Mouse (Mus musculus): ENCODE measurements around the gene Kazn.

Kazn gene

DNA sequence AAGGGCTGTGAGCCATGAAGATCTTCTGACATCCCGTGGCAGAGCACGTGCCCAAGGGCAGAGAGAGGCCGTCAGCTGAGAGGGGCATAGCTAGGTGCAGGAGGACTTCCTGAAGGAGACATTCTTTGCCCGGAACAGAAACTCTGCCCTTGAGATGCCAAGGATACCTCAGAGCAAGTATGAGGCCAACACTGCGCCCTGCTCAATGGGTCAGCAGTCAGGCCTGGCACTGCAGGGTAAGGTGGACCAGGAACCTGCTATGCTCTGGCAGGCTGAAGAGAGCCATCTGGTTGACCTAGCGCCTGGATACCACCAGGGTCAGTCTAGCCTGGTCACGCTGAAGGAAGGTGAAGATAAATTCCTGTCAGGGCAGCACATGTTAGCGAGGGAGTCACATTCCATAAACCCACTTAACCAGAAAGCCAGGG, 46.0 kb downstream of the Kazn start:
- DNase-seq (ENCODE audit: low spot score in 2 of 2) = no peak

DNA sequence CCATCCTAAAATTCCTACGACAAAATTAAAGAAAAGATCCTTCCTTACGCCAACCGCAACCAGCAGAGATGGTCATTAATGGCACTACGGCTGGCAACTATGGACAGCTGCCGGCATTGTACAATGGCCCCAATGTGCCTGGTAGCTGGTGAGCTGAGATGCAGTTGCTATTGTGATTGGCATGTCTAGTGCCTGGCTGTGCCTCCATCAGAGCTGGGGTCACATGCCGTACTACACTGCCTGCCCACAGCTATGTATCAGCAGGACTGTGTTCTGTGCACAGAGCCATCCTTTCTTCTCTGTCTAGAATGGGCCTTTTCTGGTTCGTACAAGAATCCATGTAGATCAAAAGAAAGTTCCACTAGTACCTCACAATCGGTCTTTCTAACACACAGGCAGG, 49.2 kb downstream of the Kazn start:
- DNase-seq (ENCODE audit: low spot score in 2 of 2) = no peak

DNA sequence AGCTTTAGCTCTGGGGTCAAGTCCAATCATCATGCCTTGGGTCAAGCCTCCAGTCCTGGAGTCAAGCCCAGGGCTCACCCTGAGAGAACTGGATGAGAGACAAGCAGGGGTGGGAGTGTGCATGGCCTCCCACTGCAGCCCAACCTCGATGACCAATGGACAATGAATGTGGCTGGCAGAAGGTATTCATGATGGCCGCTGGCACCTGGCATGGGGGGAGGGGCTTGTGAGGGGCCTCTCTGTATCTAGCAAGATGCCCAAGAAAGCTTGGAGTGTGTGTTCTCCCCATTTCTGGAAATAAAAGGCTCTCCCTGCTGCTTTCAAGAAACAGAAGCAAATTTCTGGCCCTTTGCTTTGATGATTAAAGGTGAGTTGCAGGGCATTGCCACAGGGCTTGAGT, 50.7 kb downstream of the Kazn start:
- no peak for DNase-seq (ENCODE audit: low spot score in 2 of 2)

DNA sequence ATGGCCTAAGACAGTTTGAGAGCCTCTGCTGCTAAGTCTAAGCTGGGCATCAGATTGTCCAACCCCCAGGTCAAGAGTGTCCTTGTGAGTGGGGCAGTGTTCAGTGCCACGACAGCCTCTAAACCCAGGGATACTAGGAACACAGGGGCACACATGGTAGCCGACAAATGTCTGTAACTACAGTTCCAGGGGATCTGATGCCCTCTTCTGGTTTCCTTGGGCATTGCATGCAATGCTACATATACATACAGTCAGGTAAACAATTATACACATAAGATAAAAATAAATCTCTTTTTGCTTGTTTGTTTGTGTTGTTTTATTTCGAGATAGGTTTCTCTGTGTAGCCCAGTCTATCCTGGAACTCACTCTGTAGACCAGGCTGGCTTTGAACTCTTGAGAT, 53.0 kb downstream of the Kazn start:
- DNase-seq (ENCODE audit: low spot score in 2 of 2) = no peak

DNA sequence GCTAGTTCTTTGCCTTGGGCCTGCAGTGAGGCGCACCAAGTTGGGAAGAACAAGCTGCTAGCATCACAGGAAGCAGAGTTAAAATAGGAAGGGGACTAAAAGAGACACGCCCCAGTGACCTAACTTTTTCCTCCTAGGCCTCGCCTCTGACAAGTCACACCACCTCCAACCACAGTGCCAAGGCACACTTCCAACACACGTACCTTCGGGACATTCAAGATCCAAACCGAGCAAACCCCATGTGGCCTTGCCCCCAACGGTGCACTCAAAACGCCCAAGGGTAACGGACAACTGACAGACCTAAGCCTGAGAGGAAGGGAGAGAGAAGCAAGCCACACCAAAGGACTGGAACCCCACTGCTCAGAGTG, 53.7 kb downstream of the Kazn start:
- DNase-seq (ENCODE audit: low spot score in 2 of 2) = no peak

DNA sequence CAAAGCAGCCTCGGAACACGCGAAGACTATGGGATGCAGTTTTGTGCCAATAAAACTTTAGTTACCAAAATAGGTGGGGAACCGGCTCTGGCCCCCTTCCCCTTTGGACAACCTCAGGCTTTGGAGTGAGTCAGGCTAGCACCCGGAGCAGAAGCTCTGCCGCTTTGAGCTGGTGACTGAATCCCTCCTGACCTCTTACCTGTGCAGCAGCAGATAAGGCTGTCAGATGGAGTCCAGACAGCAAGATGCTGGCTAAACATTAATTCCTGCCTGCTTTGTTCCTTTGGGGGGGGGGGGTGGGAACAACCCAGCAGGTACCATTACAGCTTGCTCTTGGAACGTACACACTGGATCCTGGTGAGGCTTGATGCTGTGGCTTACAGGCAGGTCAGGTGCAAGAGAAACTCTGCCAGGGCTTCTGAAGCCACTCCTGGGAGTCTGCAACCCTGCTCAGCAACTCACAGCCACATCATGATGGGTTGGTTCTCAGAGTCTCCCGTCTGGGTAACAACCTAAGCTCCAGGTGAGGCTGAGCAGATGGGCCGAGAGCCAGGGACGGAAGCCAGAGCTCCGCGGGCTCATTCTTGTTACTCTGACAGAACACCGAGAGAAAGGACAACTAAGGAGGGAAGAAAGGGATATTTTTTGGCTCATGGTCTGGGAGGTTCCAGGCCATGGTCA, 54.2 kb downstream of the Kazn start:
- DNase-seq (ENCODE audit: low spot score in 2 of 2) = peak in 1 of 2 experiments; percentile 17

DNA sequence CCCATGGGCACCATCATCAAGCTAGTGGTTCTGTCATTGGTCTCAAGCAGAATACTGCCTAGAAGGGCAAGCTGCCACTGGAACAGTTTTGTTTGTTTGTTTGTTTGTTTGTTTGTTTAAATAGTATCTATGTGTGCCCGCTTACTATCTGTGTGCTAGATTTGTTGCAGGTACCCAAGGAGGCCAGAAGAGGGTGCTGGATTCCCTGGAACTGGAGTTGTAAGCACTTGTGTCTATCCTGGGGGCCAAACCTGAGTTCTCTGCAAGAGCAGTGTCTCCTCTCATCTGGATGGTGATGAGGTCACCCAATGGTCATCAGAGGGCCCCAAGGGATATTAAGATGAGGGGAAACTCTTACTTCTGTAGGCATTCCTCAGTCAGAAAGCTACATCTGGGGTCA, 55.6 kb downstream of the Kazn start:
- DNase-seq (ENCODE audit: low spot score in 2 of 2) = no peak

DNA sequence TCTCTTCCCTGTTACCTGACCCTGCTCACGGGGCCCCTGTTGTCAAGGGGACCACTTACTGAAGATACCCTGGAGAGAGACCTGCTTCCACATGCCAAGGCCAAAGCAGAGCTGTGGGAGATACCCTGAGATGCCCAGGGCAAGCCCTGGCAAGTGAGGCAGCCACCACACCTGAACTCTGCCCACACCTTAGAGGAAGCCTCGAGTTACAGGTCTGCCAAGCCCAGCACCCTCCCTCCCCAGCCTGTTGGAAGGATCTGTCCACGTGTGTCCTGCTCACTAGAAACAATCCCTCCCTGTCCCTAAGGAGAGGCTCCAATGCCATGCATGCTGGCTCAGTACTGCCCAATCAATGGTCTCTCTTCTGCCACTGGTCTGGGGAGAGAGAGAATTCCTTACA, 56.2 kb downstream of the Kazn start:
- peak; percentile 43 to 59 for DNase-seq (ENCODE audit: low spot score in 2 of 2)

DNA sequence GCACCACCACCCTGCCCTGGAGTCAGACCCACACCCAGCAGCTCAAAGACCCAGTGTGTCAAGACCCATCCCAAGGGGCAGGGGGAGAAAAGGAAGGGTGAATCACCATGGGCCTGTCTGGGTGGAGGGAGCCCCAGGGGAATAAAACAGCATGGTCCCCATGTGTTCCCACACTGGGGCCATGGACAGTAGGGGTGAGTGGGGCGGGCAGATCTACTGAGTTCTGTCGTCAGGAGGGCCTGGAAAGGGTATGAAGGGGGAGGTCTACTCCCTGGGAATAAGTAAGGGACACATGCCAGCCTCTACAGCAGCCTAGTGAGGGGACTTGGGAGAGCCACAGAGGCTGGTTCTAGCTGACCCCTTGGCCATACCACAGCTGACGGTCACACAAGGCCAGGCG, 57.6 kb downstream of the Kazn start:
- no peak for DNase-seq (ENCODE audit: low spot score in 2 of 2)

DNA sequence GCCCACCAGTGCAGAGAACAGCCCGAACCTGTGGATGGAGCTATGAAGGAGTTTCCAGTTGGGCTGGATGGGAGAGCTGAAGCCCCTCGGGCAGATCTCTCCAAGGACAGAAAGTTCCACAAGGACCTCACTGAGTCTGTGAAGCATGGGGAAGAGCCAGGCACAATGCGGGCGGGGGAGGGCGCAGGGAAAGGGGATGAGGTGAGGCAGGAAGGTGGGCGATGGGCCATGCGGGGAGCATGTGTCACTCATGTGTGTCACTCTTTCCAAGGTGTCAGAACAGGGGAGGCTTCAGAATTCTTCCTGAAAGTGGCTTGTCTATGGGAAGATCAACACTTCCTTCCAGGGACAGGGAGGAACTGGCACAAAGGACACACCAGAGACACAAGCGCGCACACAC, 58.3 kb downstream of the Kazn start:
- DNase-seq (ENCODE audit: low spot score in 2 of 2) = no peak

DNA sequence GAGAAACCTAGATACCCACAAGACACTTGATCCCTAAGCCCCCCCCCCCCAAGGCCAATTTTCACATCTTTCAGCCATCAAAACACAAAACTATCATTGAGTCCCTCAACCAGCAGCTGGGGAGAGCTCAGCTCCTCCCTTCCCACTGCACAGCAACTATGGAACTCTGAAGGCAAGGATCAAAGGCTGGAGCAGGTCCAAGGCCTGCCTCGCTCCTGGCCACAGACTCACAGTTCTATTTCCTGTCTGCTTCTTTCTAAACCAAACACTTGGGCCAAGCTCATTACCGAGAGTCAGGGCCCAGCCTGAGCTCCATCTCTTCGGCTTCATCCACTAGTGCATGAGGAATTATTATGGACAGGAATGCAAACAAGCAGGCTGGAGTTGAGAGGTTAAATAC, 58.9 kb downstream of the Kazn start:
- peak in 1 of 2 experiments; percentile 40 for DNase-seq (ENCODE audit: low spot score in 2 of 2)

DNA sequence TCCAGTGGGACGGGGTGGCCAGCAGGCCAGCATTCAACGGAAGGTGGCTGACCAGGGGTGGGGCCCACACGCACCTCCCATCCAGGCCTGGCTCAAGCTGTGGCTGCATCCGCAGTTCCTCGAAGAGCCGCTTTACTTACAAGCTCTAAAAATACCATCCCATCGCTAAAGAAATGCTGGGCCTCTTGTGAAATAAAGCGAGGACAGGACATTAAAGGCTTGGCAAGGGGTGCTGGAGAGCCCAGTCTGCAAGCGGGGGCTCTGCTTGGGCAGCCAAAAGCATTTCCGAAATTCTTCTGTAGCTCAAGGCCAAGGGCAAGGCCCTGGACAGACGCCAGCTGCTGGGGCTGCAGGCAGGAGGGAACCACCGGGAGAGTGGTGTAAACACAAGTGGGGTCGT, 59.7 kb downstream of the Kazn start:
- no peak for DNase-seq (ENCODE audit: low spot score in 2 of 2)

DNA sequence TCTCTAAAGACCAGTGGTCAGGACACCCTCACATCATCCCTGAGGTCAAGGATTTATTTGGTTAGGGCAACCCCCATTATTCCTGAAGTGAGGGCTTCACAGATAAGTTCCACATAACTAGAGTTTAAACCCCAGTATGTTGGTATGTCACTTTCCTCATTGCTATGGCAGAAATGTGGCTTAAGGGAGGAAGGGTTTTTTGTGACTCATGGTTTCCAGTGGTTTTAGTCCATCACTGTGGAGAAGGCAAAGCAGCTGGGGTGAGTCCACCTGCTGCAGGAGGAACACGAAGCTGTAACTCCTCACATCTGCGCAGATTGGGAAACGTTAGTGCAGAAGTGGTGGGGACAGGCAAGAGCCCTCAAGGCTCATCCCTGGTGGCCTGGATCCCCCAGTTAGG, 62.5 kb downstream of the Kazn start:
- no peak for DNase-seq (ENCODE audit: low spot score in 2 of 2)

DNA sequence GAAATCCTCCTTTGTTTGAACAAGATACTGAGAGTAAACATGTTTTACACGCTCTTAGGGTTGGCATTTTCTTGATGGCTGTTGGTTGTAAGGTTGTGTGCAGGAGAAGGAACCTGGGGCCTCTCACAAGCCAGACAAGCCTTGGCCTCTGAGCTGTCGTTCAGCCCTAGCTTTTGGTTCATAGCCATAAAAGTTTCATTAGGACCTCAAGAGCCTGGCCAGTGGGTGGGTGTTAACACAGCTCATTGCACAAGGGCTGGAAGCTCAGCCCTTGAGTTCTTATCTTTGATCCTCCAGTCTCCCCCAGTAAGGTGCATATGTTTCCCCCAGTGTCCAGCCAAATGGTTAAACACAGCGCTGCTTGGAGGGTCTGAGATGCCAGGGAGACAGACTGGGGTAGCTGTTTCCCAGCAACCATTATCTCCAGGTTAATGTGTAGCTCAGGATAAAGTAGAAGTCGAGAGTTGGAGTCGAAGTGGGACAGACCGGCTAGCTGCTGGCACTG, 65.2 kb downstream of the Kazn start:
- DNase-seq (ENCODE audit: low spot score in 2 of 2) = no peak

DNA sequence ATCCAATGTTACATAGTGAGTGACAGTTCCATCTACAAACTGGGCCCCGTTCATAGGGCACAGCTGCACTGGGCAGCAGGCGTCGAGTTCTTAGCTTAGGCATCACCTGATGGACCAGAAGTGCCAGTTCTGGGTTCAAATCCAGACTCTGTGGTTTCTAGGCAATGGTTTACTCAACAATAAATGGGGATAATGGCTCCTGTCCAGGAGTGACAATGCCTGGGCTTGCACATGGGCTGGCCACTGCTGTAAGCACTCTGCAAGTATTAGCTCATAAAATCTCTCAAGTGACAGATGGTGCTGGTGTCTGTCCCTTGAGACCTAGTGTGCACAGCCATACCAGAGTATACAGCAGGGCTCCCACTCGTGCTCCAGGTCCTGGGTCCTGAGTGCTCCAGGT, 66.3 kb downstream of the Kazn start:
- no peak for DNase-seq (ENCODE audit: low spot score in 2 of 2)

DNA sequence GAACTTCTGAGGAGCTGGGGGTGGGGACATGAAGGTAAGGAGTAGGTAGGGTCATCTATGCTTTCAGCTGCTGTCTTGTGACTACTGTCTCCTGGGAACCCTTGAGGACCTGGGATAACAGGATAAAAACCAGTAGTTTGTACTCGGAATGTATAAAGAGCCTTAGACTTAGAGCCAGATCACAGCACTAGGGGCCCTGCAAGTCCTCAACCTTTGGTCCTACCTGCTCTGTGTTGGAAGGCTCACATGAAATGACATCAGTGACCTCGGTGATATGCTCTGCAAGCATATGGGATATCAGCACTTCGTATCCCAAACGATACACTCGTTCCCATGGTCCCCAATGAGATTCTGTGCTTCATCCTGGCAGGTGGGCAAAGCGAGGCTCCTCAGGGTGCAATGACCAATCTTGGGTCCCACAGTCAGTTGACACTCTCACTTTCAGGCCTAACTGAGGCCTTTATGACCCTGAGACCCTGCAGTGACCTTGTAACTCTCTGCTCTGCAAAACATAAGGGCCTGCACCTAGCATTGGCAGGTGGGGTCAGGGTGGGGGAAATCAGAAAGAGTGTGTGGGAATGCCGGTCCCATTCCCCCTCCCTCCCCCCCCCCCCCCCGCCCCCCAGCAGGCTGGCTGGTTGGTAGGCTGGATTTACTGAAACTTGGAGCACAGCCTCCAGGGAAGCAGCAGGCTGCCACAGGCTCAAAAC, 67.3 kb downstream of the Kazn start:
- DNase-seq (ENCODE audit: low spot score in 2 of 2) = no peak

DNA sequence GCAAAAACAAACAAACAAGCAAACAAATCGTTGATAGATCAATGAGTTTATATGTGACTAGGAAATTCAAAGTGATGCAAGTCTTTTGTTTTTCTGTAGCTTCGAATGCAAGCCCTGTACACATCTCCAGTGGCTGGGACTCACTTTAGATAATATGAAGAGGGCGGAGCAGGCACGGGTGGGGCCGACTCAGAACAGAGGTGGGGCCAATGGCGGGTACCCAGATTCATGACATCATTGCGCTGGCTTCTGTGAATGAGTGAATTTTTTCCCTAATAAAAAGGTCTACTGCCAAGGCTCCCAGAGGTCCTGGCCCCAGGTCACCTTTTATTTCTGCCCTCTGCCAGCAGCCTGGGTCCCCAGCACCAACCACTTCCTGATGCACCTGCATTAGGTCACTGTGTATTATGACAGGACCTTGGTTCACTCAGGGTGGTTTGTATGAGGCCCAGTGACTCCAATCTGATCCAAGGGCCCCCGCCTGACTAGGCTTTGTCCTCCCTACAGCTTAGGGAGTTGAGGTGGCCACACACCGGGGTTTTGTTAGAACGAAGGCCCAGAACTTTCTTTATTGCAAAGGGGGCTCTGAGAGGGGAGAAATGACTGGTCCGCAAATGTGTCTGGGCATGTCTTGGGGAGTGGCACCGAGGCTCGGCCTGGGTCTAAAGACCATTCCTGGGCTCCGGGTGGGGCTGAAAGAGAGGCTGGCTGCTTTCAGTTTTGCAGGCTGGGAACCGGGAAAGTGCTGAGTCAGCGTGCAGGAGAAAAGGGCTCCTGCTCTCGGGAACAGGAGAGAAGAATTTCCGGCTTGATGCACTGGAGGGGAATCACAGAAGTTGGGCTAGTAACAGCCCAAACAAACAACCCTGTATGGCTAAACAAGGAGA, 68.1 kb downstream of the Kazn start:
- peak in 1 of 2 experiments; percentile 41 for DNase-seq (ENCODE audit: low spot score in 2 of 2)

DNA sequence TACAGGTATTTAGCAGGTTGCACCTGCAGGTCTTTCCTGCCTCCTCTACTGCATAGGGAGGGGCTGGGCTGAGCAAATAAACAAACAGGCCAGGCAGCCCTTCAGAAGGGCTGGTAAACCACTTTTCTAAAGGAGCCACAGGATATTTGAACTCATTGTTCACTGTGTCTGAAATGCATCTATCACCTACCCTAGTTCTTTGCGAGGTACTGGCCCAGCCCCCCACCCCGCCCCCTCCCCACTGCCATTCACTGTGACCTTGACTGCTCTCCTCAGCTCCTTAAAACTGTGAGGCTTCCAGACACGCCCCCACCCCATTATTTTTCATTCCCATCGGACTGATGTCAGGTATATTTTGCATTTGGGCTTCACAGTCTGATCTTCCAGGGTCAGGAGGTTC, 69.6 kb downstream of the Kazn start:
- DNase-seq (ENCODE audit: low spot score in 2 of 2) = no peak

DNA sequence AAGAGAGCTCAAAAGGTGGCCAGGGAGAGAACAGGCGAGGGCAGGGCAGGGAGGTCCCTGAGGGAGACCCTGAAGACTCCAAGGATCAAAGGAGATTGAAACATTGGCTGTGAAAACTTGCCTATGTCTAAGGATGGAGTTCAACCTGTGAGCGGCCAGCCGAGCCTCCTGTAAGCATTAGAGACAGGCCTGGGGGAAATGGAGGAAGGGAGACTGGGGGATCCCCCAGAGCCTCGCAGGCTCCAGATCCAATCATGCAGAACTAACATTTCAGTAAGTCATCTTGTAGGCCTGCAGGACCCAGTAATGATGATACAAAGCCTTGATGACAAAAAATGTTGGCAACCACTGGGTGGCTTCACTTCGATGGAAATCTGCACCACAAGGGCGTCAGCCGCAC, 70.8 kb downstream of the Kazn start:
- DNase-seq (ENCODE audit: low spot score in 2 of 2) = no peak

DNA sequence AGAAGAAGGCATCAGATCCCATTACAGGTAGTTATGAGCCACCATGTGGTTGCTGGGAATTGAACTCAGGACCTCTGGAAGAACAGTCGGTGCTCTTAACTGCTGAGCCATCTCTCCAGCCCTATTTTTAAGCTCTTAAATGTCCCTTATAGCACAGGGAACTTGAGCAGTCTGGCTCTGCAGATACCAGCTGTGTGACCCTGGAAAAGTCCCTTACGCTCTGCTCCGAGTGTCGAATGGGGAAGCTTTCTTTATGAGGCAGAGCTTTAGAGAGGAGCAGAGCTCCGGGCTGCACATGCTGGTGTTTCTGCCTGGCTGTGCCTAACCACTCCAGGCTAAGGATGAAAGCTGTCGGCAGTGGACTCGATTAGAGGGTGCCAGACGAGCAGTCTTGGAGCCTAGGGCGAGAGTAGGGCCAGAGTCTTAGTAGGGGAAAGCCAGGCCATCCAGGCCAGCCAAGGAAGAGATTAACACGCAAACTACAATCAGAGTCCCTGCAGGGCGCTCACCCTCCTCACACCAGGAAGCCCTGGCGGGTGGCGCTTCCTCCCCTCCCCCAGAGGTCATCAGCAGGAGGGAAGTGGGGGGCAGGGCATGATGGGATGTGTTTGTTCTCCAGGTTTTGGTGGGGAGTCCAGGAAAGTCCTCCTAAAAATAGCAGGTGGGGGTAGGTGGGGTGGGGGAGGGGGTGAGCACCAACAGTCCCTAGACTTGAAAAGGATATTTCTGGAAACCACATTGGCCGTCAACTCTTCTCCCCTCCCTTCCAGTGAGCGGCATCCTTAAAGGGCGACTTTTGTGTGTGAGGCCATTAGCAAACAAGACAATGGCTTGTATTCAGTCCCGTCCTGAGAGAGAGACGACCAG, 73.1 kb downstream of the Kazn start:
- DNase-seq (ENCODE audit: low spot score in 2 of 2) = no peak

DNA sequence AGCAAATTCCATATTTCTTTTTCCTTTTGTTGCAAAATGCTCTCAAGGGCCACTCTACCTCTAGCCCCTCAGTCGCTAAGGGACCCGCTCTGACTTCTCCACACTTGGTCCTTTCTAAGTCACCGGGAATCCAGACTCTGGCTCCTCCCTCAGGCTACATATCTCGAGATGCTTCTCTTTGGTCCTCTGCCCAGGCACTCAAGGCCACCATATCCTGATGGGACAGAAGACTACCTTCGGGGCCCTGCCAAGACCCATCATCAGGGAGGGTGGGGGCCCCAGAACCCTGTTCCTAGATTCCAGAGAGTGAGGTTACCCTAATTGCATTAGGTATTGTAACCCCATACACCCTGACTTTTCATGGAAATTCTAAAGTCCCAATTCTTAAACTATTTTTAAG, 73.8 kb downstream of the Kazn start:
- DNase-seq (ENCODE audit: low spot score in 2 of 2) = no peak

DNA sequence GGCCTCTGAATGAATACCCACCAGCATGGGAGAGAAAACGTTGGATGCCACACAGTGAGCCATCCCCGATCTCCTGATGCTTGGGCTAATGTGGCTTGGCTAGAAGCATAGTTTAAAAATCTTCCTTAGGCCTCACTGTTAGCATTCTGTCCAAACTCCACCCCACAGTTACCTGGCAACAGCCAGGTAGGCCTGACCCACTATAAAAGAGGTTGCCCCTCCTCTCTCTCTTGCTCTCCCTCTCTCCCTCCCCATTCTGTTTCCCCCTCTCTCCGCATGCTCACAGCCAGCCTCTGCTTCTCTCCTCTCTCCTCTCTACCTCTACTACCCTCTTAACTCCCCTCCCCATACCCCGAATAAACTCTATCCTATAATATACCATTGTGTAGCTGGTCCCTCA, 74.8 kb downstream of the Kazn start:
- DNase-seq (ENCODE audit: low spot score in 2 of 2) = no peak

Measured in urinary bladder, adult 18-20 months (tissue).